Mouse (Mus musculus): ENCODE data around the gene Zfp663.

DNA sequence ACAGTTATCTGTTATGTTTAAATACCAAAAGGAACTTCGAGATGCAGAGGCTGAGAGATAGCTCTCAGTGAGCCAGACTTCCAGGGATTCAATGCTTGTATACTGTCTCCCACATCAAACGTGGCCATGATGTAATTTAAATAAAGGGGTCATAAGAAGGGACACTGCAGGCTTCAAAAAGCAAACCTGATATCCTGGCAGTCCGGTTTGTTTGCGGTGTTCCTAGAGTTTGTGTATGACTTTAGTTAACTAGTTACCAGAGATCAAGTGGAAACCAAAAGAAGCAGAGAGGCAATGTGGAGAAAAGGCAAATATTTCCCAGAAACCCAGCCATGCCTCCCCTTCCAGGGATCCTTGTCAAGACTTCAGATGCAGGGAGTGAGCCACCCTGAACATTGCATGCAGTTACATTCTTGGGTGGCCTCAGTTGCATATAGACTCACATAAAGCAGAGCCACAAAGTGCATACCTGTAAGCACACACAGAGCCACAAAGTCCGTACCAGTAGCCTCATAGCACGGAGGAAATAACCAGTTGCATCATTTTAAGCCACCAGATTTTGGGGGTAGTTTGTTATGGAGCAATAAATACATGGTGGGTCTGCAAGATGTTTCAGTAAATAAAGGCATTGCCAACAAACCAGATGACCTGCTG lies 20.9 kb upstream of the Zfp663 start:
- TF ChIP-seq CTCF (IDR thresholded peaks at IDR 0.05; ENCODE audit: low read depth) (no peak), EP300 (optimal IDR thresholded peaks at IDR 0.05) (no peak)
